Mouse (Mus musculus): ENCODE results near the gene Tceanc2.

DNA sequence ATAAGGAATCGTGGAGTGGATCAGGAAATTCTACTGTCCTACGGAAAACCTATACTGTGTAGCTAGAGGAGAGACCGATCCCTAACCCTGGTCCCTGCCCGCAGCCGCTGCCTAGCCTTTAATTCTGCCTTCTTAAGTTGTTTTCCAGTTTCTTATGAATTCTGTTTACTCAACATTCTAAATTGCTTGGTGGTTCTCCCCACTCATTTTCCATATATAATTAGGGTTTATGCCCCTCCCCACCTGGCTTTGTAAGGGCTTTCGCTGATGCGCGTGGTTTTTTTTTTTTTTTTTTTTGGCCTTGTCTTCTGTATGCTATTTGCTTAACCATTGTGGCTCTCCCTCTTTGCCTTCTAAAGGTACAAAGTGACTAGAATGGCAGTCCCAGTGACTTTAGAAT lies 645 bp upstream of the Tceanc2 start:
- TF ChIP-seq CTCF (IDR thresholded peaks at IDR 0.05; ENCODE audit: low read depth): no peak
- no peak for TF ChIP-seq EP300 (IDR thresholded peaks at IDR 0.05; ENCODE audit: low read depth)

Data from heart, postnatal 0 days (tissue).